Mouse (Mus musculus) megakaryocyte-erythroid progenitor cell, adult 5-6 weeks (primary cell): ENCODE results near the gene Kif5c. TPM values are rescaled to one million over a fixed set of nuclear protein-coding genes. Genes with fewer than 3 reads are reported as not detected.

Experiments
- ATAC-seq: replicated peaks from 2 replicates; pipeline ENCODE4 v1.8.0; 2016; ENCODE audit warnings: mild to moderate bottlenecking, inconsistent platforms; ENCODE audit not compliant: severe bottlenecking, poor library complexity, low FRiP score, low TSS enrichment
- total RNA-seq, 2 experiments: library from RNA; stranded (forward) in 1 of 2; stranded (reverse) in 1 of 2; fragments of 200-1000, 215-1000 nt in 1 of 2; fragments of >200 nt in 1 of 2; fragmentation: Nextera tagmentation in 1 of 2; gene quantifications; 2 replicates each; pipeline ENCODE4 v1.2.3; 2014 to 2017

The Kif5c gene
- total RNA-seq, 2 experiments from 2014 or later, result 0.09 to 2.0 TPM

DNA sequence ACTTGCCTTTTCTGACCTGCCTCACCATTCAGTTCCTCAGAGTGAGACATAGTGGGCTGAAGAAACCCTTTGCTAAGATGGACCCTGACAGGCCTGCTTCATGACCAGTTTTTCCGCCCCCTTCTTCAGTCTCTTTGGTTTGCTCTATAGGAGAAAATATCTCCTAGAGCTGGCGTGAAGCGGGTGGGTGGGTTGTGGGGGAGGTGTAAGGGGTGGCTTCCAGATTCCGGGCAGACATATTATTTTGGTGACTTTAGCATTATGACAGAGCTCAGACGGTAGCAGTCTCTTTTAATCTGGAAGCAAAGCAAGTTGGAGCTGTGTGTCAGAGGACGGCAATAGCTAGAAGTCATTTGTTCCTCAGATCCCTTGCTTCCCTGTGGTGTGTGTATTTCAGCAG, 92.6 kb downstream of the Kif5c start:
- ATAC-seq, result no peak

DNA sequence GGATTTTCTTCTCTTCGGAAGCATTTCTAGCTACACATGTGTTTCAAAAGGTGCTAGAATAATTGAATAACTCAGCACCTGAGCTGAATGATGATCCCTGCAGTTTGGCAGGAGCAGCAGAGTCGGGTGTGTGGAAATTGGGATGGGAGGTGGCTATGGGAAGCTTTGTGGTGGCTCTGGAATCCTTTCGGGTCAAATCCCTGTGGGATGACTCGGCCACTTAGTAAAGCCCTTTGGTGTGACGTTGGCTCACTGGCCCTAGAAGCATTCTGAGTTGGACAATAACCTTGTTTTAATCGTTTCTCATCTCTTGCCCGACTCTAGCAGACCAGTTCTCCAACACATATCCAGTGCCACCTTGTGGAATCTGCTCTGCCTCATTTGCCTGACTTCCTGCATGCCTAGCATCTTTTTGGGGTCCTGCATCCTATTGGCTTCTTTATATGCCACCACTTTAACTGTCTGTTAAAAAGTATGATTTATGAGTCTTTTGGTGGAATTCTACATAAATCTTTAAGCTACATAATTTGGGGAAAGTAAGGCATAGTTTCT, 93.3 kb downstream of the Kif5c start:
- ATAC-seq, result no peak

GRCm38 (mm10) chr2:49716490-49716889, 97.4 kb downstream of the Kif5c start:
- no peak for ATAC-seq

DNA sequence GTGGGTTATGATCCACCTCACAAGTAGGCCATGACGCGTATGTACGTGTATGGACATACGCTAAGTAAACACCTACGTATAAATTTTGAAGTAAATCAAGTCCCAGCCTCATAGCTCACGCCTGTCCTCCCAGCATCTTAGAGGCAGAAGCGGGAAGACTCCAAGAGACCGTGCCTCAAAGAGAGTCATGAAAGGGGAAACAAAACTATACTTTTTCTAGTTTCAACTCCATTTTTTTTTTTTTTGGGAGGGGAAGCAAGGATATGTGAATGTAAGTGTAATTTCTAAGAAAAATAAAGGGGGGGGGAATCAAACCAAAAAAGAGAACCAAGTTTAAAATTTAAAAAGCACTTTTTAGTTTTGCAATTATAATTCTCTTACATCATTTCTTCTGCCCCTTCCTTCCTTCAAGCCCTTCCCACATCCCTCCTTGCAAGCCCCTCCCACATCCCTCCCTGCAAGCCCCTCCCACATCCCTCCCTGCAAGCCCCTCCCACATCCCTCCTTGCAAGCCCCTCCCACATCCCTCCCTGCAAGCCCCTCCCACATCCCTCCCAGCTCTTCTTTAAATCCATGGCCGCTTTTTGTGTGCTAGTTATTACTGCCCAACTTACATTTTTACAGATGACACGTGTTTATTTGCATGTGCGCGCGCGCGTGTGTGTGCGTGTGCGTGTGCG, 98.5 kb downstream of the Kif5c start:
- ATAC-seq, result no peak

DNA sequence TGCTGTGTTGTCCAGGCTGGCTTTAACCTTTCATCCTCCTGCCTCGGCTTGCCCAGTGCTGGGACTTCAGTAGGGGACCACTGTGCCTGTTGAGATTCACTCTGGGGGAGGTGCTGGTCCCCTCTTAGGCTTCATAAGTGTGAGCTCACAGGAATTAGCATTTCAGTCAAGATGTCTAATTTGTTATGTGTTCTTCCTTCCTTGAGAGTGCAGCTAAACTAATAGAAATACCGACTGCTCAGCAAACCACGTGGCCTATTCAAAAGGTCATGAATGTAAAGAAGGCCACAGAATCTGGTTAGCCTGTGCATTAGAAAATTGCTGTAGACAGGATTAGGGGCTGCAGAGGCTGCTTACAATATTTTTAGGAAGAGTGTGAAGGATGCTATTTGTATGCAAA, 99.4 kb downstream of the Kif5c start:
- ATAC-seq, result no peak

GRCm38 (mm10) chr2:49718935-49719850, 100.1 kb downstream of the Kif5c start:
- no peak for ATAC-seq

GRCm38 (mm10) chr2:49719854-49720253, 100.8 kb downstream of the Kif5c start:
- ATAC-seq, result no peak

DNA sequence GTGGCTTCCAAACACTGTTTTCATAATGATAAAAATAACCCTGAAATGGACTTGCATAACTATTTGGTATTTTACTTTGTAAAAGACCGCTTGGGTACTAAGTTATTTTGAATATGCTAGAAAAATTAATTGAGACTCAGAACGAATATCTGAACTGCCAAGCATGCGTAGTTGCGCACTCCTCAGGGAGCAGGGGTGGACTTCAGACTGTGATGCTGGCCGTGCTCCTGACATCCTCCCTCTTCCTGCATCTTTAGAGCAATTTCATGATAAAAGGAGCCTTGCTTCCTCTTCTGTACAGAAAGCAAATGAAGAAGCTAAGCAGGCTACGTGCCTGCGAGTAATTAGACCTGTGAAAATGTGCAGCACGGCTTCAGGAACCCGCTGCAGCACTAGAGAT, 101.2 kb downstream of the Kif5c start:
- ATAC-seq, result no peak

GRCm38 (mm10) chr2:49722331-49722730, 103.2 kb downstream of the Kif5c start:
- ATAC-seq, result no peak

DNA sequence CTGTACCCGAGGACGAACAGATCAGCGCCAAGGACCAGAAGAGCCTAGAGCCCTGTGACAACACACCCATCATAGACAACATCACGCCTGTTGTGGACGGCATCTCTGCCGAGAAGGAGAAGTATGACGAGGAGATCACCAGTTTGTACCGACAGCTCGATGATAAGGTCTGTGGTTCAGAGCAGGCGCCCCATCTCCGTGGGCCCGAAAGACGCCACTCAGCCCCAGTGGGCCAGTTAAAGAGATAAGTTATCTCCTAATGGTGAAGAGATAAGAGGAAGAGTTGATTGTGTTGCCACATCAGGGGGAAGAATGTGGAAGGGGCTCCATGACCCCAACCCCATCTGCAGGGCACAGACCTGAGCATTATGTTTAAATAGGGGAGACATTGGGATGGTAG, 103.9 kb downstream of the Kif5c start:
- ATAC-seq, result 0 out of 2 replicates have a peak, but pooled peaks have one; percentile 29

DNA sequence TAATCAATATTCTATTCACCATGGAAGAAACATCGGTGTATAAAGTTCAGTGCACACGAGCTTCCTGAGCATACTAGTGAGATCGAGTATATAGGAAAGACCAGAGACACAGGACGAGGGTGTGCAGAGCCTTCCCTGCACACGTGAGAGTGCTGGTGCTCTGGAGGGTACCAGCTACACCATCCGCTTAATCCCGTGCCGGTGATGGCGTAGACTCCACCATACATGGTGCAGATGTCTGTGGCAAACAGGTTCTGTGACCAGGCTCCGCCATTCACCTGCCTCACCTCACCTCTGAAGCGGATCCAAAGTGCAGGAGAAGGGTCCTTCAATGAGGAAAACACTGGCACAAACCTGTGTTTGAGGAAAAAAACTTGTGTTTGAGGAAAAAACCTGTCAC, 107.6 kb downstream of the Kif5c start:
- no peak for ATAC-seq

GRCm38 (mm10) chr2:49727199-49727598, 108.1 kb downstream of the Kif5c start:
- ATAC-seq, result peak; percentile 69

DNA sequence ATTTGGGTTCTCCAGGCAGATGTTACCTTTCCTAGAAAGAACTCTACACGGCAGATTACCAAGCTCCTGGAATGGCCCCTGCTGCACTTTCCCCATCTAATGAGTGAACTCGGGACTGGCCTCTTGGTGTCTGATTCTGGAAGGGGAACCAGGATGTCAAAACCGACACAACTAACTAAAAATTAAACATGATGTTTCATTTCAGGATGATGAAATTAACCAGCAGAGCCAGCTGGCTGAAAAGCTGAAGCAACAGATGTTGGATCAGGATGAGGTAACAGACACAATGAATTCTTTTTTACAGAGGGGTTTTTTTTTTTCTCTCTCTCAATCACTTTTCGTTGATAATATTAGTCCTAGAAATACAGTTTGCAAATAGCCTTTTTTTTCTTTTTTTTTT, 108.6 kb downstream of the Kif5c start:
- no peak for ATAC-seq

DNA sequence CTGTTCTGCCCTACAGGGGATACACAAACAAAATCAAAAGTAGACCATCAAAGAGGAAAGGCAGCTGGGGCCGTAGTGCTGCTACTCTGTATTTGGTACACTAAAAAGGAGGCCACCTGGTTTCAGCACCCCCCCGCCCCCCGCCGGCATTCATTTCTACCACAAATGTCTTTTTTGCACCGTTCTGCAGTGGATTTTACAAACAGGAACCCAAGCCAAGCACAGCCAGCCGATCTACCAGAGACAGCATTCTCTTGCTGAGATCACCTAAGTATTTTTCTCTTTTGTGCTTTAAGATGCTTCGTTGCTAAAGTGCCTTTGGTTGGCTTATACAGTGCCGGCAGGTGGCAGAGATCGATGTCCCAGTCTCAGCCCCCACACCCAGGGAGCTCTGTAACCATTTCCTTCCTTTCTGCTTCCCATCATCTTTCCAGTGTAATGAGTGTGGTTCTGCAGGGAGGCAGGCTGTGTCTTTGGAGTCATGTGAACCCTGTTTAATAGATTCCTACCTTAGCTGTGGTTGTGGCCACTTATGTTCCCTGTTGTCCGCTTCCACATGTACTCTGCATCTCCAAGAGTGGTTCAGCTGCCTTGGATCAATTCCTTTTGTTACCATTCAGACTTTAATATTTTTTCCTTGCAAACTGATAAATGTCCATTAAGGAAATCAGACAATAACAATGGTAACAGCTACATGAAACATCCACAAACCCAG, 110.0 kb downstream of the Kif5c start:
- no peak for ATAC-seq

DNA sequence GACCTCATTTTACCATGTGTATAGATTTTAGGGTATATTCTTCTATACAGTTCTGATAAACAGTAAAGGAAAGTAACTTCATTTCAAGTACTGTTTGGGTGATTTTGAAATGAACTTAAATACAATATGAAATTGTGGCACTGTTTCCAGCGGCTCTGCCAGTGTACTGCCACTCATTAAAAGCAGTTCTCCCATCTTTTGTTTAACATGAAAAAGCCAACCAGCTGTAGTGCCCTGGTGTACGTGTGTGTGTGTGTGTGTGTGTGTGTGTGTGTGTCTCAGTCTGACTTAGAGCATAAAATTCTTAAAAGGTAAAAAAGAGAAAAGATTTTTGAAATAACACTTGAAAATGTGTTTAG, 110.5 kb downstream of the Kif5c start:
- ATAC-seq, result no peak

- ATAC-seq, result peak; percentile 79
Observed at GRCm38 (mm10) chr2:49730183-49730582, 111.1 kb downstream of the Kif5c start.

DNA sequence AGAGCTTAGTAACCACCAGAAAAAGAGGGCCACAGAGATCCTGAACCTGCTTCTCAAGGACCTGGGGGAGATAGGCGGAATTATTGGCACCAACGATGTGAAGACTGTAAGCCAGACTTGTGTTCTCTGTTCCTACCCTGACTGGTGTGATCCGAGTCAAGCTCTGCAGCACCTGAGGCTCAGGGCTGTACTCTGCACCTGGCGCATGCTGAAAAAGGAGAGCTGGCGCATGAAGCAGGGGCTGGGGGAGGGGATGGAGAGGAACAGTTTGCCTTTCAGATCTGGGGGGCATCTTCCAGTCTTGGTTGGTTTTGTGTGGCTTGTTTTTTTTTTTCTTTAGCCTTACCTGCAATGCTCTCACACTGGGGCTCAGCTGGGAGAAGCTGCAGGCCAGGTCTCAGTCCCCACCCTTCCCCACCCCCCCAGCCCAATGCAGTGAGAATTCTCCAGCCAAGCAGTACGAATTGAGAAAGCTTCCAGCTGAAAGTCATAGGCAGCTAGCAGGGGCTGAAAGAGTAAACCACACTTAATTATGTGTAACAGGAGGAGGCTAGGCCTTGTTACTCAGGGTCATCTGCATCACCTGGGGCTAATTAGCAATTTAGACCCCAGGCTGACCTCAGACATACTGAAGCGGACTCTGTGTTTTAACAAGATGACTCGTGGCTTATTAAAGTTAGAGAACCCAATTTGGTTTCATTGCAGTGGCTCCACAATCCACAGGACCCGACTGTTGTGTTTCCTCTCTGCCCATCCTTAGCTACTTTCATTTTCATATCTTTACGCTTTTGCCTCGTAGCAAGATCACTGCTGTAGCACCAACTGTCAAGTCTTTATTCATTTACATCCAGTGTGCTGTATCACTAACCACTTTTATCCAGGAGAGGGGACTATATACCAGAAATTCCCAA, 113.9 kb downstream of the Kif5c start:
- peak; percentile 4; the same call in 1 of the 2 replicates for ATAC-seq

GRCm38 (mm10) chr2:49733656-49734008, 114.5 kb downstream of the Kif5c start:
- ATAC-seq, result peak; percentile 62
